Mouse (Mus musculus) cerebellum, adult 2 months (tissue): ENCODE measurements around the gene Plcg2. TPM values are rescaled to one million over a fixed set of nuclear protein-coding genes. Genes with fewer than 3 reads are reported as not detected.

Experiments
- DNase-seq, 2 experiments: peaks; one replicate each; pipeline ENCODE4 v3.0.0; 2021
- H3K27ac ChIP-seq: fragments of 200-500 bp; 2 replicates; pipeline ENCODE4 v1.5.1; 2012; ENCODE audit warnings: low read length, control low read depth, inconsistent platforms; ENCODE audit not compliant: insufficient read depth
- H3K27me3 ChIP-seq: fragments of 200-500 bp; 2 replicates; pipeline ENCODE4 v1.6.1; 2012; ENCODE audit warnings: inconsistent platforms, mild to moderate bottlenecking, low read length, moderate library complexity; ENCODE audit not compliant: control insufficient read depth, insufficient read depth
- H3K4me1 ChIP-seq: fragments of 200-500 bp; 2 replicates; pipeline ENCODE4 v1.6.1; 2011; ENCODE audit warnings: low read length; ENCODE audit not compliant: control insufficient read depth, insufficient read depth
- H3K4me3 ChIP-seq: fragments of 200-500 bp; replicated peaks from 2 replicates; pipeline ENCODE3; 2011; ENCODE audit warnings: mild to moderate bottlenecking, low read depth, low read length, control low read depth; ENCODE audit not compliant: insufficient read depth
- CTCF ChIP-seq: fragments of 200-500 bp; IDR thresholded peaks from 2 replicates; pipeline ENCODE4 v1.5.1; 2011; ENCODE audit warnings: low read depth, mild to moderate bottlenecking, control low read depth, low read length, moderate library complexity, borderline replicate concordance; ENCODE audit not compliant: insufficient read depth
- POLR2A ChIP-seq: fragments of 200-500 bp; IDR thresholded peaks from 2 replicates; pipeline ENCODE4 v1.6.1; 2011; ENCODE audit warnings: low read length, control low read depth, borderline replicate concordance; ENCODE audit not compliant: insufficient read depth
- WGBS: fragments of 180-500 bp; shearing (Covaris S2); methylation state at CpG from one replicate; pipeline ENCODE4 v1.1.7; 2018; 5-methylcytosine and 5-hydroxymethylcytosine counted together
- polyA plus RNA-seq: library from polyadenylated mRNA; depleted of rRNA; stranded (reverse); fragments of >200 nt; gene quantifications from 2 replicates; pipeline ENCODE4 v1.2.3, GENCODE M21; 2012

Gene Plcg2
- polyA plus RNA-seq, 1 experiment = 2.4 TPM

- Histone ChIP-seq H3K4me1 (no peaks in the 10 kb centered on the region), H3K27ac (no peak overlapping the region), H3K27me3 (no peaks in the 10 kb centered on the region), H3K4me3 (no peak overlapping the region)
- TF ChIP-seq POLR2A = no peak
- TF ChIP-seq CTCF = no peak
- WGBS = 86% methylated on average over 2 of the region's 2 CpGs
- no peak for DNase-seq
Measured at GRCm38 (mm10) chr8:117595001-117595400, 96.9 kb downstream of the Plcg2 start.

DNA sequence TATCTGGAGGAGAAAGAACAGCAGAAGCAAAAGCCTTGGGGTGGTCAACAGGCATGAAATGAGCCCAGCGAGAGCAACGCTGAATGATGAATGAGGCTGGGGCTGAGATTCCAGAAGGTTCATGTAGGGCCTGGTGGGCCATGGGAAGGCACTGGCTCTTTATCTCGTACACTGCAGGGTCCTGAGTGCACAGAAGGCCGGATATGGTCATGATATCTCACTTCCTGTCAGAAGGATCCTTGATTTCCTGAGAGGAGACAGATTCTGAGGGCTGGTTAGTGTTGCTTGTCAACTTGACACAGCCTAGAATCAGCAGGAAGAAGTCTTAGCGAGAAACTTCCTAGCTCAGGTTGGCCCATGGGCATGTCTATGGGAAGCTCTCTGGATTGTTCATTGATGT lies 98.7 kb downstream of the Plcg2 start:
- TF ChIP-seq CTCF = no peak
- TF ChIP-seq POLR2A = no peak
- Histone ChIP-seq H3K4me1 (no peaks in the 10 kb centered on the region), H3K4me3 (no peak overlapping the region), H3K27ac (no peak overlapping the region), H3K27me3 (no peaks in the 10 kb centered on the region)
- 77% methylated on average over 5 of the region's 5 CpGs for WGBS
- DNase-seq = no peak

DNA sequence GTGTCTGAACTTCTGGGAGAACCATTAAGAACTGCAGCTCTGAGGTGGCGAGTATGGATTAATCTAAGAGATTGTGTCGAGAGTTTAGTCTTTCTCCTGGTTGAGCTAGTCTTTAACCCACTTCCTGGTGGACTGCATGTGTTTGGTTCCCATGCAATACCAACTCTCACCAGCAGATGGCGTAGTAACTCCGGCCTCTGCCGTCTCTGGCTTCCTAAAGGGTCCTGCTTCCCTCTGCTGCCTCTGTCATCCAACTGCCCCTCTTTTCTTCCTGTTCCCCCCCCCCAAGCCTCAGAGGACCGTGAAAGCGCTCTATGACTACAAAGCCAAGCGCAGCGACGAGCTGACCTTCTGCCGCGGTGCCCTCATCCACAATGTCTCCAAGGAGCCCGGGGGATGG lies 102.7 kb downstream of the Plcg2 start:
- 73% methylated on average over 13 of the region's 13 CpGs for WGBS
- TF ChIP-seq POLR2A (no peak), CTCF (peak; percentile 55; the same call in 1 of the 2 replicates)
- Histone ChIP-seq H3K4me3 (no peak overlapping the region), H3K4me1 (peaks cover 9% of the 10 kb centered on the region; the same call in 1 of the 2 replicates), H3K27me3 (no peaks in the 10 kb centered on the region), H3K27ac (no peak overlapping the region)
- DNase-seq = no peak

DNA sequence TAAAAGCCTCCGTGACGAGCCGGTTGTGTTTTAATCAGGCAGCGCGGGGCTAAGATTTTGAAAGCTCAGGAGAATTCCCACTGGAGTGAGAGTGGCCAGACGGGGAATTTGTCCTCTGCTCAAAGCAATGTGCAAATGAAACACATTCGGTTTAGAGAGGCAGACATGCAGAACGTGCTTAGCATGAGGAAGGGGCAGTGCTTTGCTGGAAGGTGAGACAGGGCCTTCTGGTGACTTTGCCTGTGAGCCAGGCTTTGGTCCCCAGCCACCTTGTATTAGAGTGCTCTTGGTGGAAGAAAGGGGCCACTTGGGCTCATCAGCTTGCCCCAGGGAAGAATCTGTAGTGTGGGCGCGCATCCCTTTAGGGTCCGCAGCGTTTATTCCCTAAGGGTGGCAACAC lies 106.0 kb downstream of the Plcg2 start:
- peak in 1 of 2 experiments; percentile 13 for DNase-seq
- 69% methylated on average over 12 of the region's 12 CpGs for WGBS
- Histone ChIP-seq H3K27ac (no peak overlapping the region), H3K27me3 (no peaks in the 10 kb centered on the region), H3K4me3 (no peak overlapping the region), H3K4me1 (peaks cover 9% of the 10 kb centered on the region; the same call in 1 of the 2 replicates)
- TF ChIP-seq POLR2A = no peak
- no peak for TF ChIP-seq CTCF

DNA sequence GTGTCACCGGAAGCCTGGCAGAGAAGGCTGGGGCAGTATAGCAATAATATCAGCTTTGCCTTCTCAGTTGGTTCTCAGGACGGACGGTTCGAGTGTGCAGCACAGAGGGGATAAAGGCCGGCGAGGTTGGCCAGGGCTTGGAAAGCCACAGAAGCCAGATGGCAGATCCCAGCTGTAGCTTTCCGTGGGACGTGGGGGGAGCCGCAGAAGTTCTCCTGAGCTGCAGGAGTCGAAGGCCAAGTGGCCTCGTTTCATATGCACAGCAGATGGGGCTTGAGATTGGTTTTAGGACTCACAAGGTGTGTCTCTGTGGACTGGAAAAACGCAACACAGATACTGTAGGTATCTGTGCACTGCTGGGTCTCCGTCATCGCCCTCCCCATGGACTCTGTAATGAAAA lies 106.6 kb downstream of the Plcg2 start:
- no peak overlapping the region for H3K27ac ChIP-seq
- peak; percentile 70 to 81 for DNase-seq

GRCm38 (mm10) chr8:117605201-117605600 lies 107.1 kb downstream of the Plcg2 start:
- peak; percentile 60 to 63 for DNase-seq
- 26% methylated on average over 8 of the region's 8 CpGs for WGBS
- Histone ChIP-seq H3K4me3 (no peak overlapping the region), H3K4me1 (peaks cover 9% of the 10 kb centered on the region; the same call in 1 of the 2 replicates), H3K27ac (no peak overlapping the region), H3K27me3 (no peaks in the 10 kb centered on the region)
- no peak for TF ChIP-seq CTCF
- TF ChIP-seq POLR2A = no peak

More for the DNA sequence above, 106.6 kb downstream of the Plcg2 start:
- TF ChIP-seq POLR2A (no peak), CTCF (no peak)
- no peaks in the 10 kb centered on the region for H3K27me3 ChIP-seq
- peaks cover 9% of the 10 kb centered on the region; the same call in 1 of the 2 replicates for H3K4me1 ChIP-seq
- WGBS = 15% methylated on average over 14 of the region's 14 CpGs
- no peak overlapping the region for H3K4me3 ChIP-seq

DNA sequence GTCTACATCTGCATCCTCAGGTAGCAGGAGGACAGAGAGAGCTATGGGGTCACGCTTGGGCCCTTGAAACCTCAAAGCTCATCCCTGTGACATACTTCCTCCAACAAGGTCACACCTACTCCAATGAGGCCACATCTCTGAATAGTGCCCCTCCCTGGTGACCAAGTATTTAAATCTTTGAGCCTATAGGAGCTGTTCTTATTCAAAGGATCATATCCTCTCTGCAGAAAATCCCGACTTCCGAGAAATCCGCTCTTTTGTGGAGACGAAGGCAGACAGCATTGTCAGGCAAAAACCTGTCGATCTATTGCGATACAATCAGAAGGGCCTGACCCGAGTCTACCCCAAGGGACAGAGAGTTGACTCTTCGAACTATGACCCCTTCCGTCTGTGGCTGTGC lies 112.4 kb downstream of the Plcg2 start:
- no peak for TF ChIP-seq POLR2A
- TF ChIP-seq CTCF = no peak
- no peaks in the 10 kb centered on the region for H3K27me3 ChIP-seq
- 94% methylated on average over 10 of the region's 10 CpGs for WGBS
- no peak overlapping the region for H3K27ac ChIP-seq
- H3K4me1 ChIP-seq = peaks cover 1% of the 10 kb centered on the region; the same call in 1 of the 2 replicates
- H3K4me3 ChIP-seq = no peak overlapping the region
- DNase-seq = no peak

DNA sequence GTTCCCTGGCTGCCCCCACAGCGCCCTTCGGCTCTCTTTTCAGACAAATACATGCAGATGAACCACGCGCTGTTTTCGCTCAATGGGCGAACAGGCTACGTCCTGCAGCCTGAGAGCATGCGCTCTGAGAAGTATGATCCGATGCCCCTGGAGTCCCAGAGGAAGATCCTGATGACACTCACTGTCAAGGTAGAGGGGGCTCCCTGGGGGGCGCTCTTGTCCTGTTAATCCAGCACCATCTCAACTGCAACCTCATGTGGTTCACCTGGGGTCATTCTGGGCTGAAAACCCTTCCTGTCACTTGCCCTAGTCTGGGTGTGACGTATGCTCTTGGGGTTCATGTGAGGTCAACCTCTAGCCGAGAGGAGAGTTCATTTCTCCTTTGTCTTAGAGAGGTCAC lies 114.8 kb downstream of the Plcg2 start:
- WGBS = 87% methylated on average over 12 of the region's 12 CpGs
- Histone ChIP-seq H3K27ac (no peak overlapping the region), H3K27me3 (no peaks in the 10 kb centered on the region), H3K4me3 (no peak overlapping the region), H3K4me1 (no peaks in the 10 kb centered on the region)
- TF ChIP-seq POLR2A (no peak), CTCF (no peak)
- no peak for DNase-seq
